Mouse (Mus musculus) liver, embryonic 13.5 days (tissue): Measurements from ENCODE around the gene Lrrc57. TPM values are rescaled to one million over a fixed set of nuclear protein-coding genes. Genes with fewer than 3 reads are reported as not detected.
"Not testable (repeated sequence)": the region's sequence is repeated elsewhere in the genome, so short reads cannot be mapped to it uniquely, and the experiment has no call there.

Experiments used
- ATAC-seq: fragments of 200-750 bp; cut with Nextera tagmentation; 2 replicates; pipeline ENCODE4 v1.8.0; 2017; ENCODE audit warnings: low read depth, mild to moderate bottlenecking, moderate number of reproducible peaks, moderate library complexity
- DNase-seq: peaks from one replicate; pipeline ENCODE4 v3.0.0; 2022
- H3K27ac ChIP-seq: fragments of 300-500 bp; sonication (generic); 2 replicates; pipeline ENCODE4 v1.5.1; 2015; ENCODE audit warnings: moderate library complexity, mild to moderate bottlenecking, inconsistent platforms
- H3K27me3 ChIP-seq: fragments of 300-500 bp; sonication (generic); 2 replicates; pipeline ENCODE4 v1.6.1; 2015; ENCODE audit warnings: mild to moderate bottlenecking, inconsistent platforms
- H3K36me3 ChIP-seq: fragments of 300-500 bp; sonication (generic); 2 replicates; pipeline ENCODE4 v1.6.1; 2015; ENCODE audit warnings: mild to moderate bottlenecking, inconsistent platforms
- H3K4me1 ChIP-seq: fragments of 300-500 bp; sonication (generic); replicated peaks from 2 replicates; pipeline ENCODE4 v1.6.1; 2015; ENCODE audit warnings: inconsistent platforms
- H3K4me2 ChIP-seq: fragments of 300-500 bp; sonication (generic); 2 replicates; pipeline ENCODE4 v1.6.1; 2015; ENCODE audit warnings: inconsistent platforms, mild to moderate bottlenecking, moderate library complexity
- H3K4me3 ChIP-seq: fragments of 300-500 bp; sonication (generic); replicated peaks from 2 replicates; pipeline ENCODE4 v1.5.1; 2015; ENCODE audit warnings: mild to moderate bottlenecking, inconsistent platforms
- H3K9ac ChIP-seq: fragments of 300-500 bp; sonication (generic); 2 replicates; pipeline ENCODE4 v1.6.1; 2015; ENCODE audit warnings: mild to moderate bottlenecking, inconsistent platforms
- H3K9me3 ChIP-seq: fragments of 300-500 bp; sonication (generic); replicated peaks from 2 replicates; pipeline ENCODE4 v1.6.1; 2016; ENCODE audit warnings: inconsistent platforms
- WGBS: fragments of 180-500 bp; shearing (Covaris S2); methylation state at CpG from one replicate; pipeline ENCODE4 v1.1.7; 2015; ENCODE audit not compliant: insufficient replicate concordance; 5-methylcytosine and 5-hydroxymethylcytosine counted together
- polyA plus RNA-seq: library from polyadenylated mRNA; unstranded; fragments of >200 nt; fragmentation: Nextera tagmentation; extraction: Ambion mirVana; gene quantifications from 2 replicates; pipeline ENCODE4 v1.2.1, GENCODE M21; 2015

Gene Lrrc57
- polyA plus RNA-seq, 1 experiment from 2014 or later, result 14.2 TPM

DNA sequence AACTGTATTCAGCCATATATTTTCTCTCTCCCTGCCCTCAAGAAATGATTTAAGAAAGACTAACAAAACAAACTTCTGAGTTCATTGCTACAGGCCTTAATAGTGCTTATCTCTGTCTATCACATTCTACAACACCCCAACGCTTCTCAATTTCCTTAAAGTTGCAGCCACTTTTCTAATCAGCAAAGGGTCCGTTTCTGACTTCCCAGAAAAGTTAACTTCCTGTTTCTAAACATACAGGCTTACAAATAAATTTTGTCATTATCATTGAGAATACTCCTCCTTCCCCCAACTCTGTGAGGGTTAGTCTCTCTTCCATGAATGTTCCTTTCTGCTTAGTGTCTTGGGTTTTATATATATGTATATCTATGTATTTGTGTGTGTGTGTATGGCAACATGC lies 44.0 kb downstream of the Lrrc57 start:
- H3K9ac ChIP-seq, result no peak overlapping the region
- peak overlapping the region; percentile 58 for H3K27ac ChIP-seq
- no peaks in the 10 kb centered on the region for H3K27me3 ChIP-seq
- DNase-seq, result no peak
- H3K4me1 ChIP-seq, result peaks cover 68% of the 10 kb centered on the region
- 7% methylated on average over 2 of the region's 2 CpGs for WGBS
- no peak for ATAC-seq
- H3K9me3 ChIP-seq, result no peaks in the 10 kb centered on the region
- H3K4me3 ChIP-seq, result no peak overlapping the region
- no peak overlapping the region for H3K4me2 ChIP-seq
- H3K36me3 ChIP-seq, result 0 out of 2 replicates have a peak, but pooled peaks cover 5% of the 10 kb centered on the region

- ATAC-seq, H3K9me3 ChIP-seq, H3K9ac ChIP-seq, H3K27me3 ChIP-seq, H3K36me3 ChIP-seq, H3K4me2 ChIP-seq, H3K4me3 ChIP-seq: not testable (repeated sequence)
- peak; percentile 18 for DNase-seq
- WGBS, result 33% methylated on average over 4 of the region's 4 CpGs
- Histone ChIP-seq H3K4me1 (peaks cover 69% of the 10 kb centered on the region), H3K27ac (peak overlapping the region; percentile 58)
Observed at GRCm38 (mm10) chr2:120564548-120565188, 44.7 kb downstream of the Lrrc57 start.

DNA sequence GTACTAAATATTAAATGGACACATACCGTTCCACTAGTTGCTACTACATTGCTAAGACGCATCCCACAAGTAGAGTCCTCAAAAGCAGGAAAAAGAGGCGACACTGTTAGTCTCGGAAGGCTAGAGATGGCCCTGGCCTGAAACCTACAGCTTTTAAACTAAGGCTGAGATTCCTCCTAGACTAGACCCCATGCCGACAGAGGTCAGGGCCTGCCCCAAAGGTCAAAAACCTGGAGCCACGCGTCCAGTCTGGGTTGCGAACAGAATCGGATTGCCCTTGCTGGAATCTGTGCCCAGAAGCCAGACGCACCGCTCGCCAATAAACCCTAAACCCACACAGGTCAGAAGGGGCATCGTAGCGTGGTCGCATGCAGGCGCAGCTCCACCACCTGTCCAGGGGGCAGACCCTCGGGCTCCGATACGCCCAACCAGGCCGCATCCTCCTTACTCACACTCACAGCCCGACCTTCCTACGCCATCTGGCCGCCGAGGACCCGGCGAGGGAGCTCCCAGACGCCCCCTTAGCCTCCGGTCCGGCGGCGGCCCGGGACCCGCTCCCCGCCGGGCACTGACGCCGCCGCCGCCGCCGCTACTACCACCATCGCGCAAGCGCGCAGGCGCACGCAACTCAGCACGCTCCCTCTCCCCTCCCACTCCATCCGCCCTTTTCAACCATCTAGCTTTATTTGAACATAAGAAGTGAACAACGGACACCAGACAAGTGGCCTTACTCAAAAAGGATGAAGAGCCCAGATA lies 45.9 kb downstream of the Lrrc57 start, which contains the start of gene Zfp106:
Gene Zfp106 (minus strand): TSS at position 609 of the 756 bp plus-strand sequence.
- Histone ChIP-seq H3K4me3 (peak within 1 kb of the TSS; percentile 86), H3K36me3 (0 out of 2 replicates have a peak, but pooled peaks cover 5% of the 10 kb centered on the region), H3K27ac (peak within 1 kb of the TSS; percentile 76), H3K27me3 (no peaks in the 10 kb centered on the region), H3K9ac (peak within 1 kb of the TSS; percentile 90), H3K9me3 (no peaks in the 10 kb centered on the region), H3K4me2 (peak within 1 kb of the TSS; percentile 79), H3K4me1 (peaks cover 60% of the 10 kb centered on the region)
- WGBS, result under 1% methylated on average over 50 of the region's 50 CpGs
- ATAC-seq (peak; percentile 73), DNase-seq (peak; percentile 82)

- H3K27me3 ChIP-seq, result no peaks in the 10 kb centered on the region
- H3K4me1 ChIP-seq, result peaks cover 60% of the 10 kb centered on the region
- DNase-seq (no peak), ATAC-seq (no peak)
- H3K36me3 ChIP-seq, result 0 out of 2 replicates have a peak, but pooled peaks cover 5% of the 10 kb centered on the region
- H3K4me3 ChIP-seq, result peak overlapping the region; percentile 86
- WGBS, result 6% methylated on average over 9 of the region's 9 CpGs
- peak overlapping the region; percentile 79 for H3K4me2 ChIP-seq
- no peaks in the 10 kb centered on the region for H3K9me3 ChIP-seq
- peak overlapping the region; percentile 90 for H3K9ac ChIP-seq
- H3K27ac ChIP-seq, result peak overlapping the region; percentile 76
Observed at GRCm38 (mm10) chr2:120562859-120563234, 46.5 kb downstream of the Lrrc57 start.

GRCm38 (mm10) chr2:120561524-120561923 lies 47.8 kb downstream of the Lrrc57 start:
- Histone ChIP-seq H3K36me3 (peaks cover 13% of the 10 kb centered on the region; the same call in 1 of the 2 replicates), H3K9me3 (no peaks in the 10 kb centered on the region), H3K27ac (no peak overlapping the region), H3K27me3 (no peaks in the 10 kb centered on the region), H3K4me2 (no peak overlapping the region), H3K4me3 (0 out of 2 replicates have a peak overlapping the region, but pooled peaks have one; percentile 86), H3K4me1 (peaks cover 64% of the 10 kb centered on the region), H3K9ac (no peak overlapping the region)
- 81% methylated on average over 1 of the region's 1 CpGs for WGBS
- ATAC-seq (no peak), DNase-seq (no peak)

DNA sequence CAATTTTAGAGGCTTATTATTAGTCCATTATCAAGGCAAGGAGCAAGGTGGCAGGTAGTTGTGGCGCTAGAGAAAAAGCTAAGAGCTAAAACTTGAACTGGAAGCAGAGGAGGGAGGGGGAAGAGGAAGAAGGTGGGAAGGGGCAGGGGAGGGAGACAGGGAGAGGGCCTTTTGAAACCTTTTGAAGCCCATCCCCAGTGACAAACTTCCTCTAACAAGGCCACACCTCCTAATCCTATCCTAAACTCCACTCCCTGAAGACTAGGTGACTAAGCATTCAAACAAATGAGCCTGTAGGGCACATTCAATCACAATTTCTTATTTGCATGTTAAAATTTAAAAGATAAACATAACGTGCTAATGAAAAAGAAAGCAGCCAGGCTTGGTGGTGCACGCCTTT lies 50.5 kb downstream of the Lrrc57 start:
- whole genome bisulfite sequencing, result 41% methylated on average over 3 of the region's 3 CpGs
- peaks cover 26% of the 10 kb centered on the region for H3K36me3 ChIP-seq
- H3K4me2 ChIP-seq, result no peak overlapping the region
- no peaks in the 10 kb centered on the region for H3K9me3 ChIP-seq
- ATAC-seq, result no peak
- H3K27ac ChIP-seq, result no peak overlapping the region
- peaks cover 57% of the 10 kb centered on the region for H3K4me1 ChIP-seq
- DNase-seq, result no peak
- H3K27me3 ChIP-seq, result no peaks in the 10 kb centered on the region
- no peak overlapping the region for H3K9ac ChIP-seq
- no peak overlapping the region for H3K4me3 ChIP-seq

GRCm38 (mm10) chr2:120556868-120557267 lies 52.5 kb downstream of the Lrrc57 start:
- H3K36me3 ChIP-seq, result peaks cover 42% of the 10 kb centered on the region
- H3K4me1 ChIP-seq, result peaks cover 49% of the 10 kb centered on the region
- ATAC-seq (no peak), DNase-seq (no peak)
- no peak overlapping the region for H3K4me3 ChIP-seq
- no peaks in the 10 kb centered on the region for H3K9me3 ChIP-seq
- H3K27ac ChIP-seq, result no peak overlapping the region
- H3K4me2 ChIP-seq, result no peak overlapping the region
- no peaks in the 10 kb centered on the region for H3K27me3 ChIP-seq
- H3K9ac ChIP-seq, result no peak overlapping the region
- 70% methylated on average over 3 of the region's 3 CpGs for WGBS

Other genes with a start within 250 kb of the Lrrc57 start
- gene Ganc, start 205.6 kb downstream of the Lrrc57 start, polyA plus RNA-seq, result 4.9 and 5.5 TPM in 2 replicates
- 4.0 and 6.2 TPM in 2 replicates for gene Tmem87a, start 205.4 kb downstream of the Lrrc57 start, polyA plus RNA-seq
- gene Capn3, start 153.5 kb downstream of the Lrrc57 start, polyA plus RNA-seq, result 5.7 and 6.1 TPM in 2 replicates
- gene Zfp106, start 45.7 kb downstream of the Lrrc57 start, polyA plus RNA-seq, result 25.6 and 29.1 TPM in 2 replicates
- 31.3 and 36.9 TPM in 2 replicates for gene Snap23, start 41.8 kb downstream of the Lrrc57 start, polyA plus RNA-seq
- 17.6 and 19.1 TPM in 2 replicates for gene Haus2, start 137 bp downstream of the Lrrc57 start, polyA plus RNA-seq
- gene Stard9, start 19.6 kb upstream of the Lrrc57 start, polyA plus RNA-seq, result 0.61 and 0.85 TPM in 2 replicates
- gene Cdan1, start 240.6 kb upstream of the Lrrc57 start, polyA plus RNA-seq, result 2.9 and 3.6 TPM in 2 replicates
- gene Ttbk2, start 241.1 kb upstream of the Lrrc57 start, polyA plus RNA-seq, result 0.80 and 0.89 TPM in 2 replicates